Mouse (Mus musculus): ENCODE results near the gene Gm20388.

Gene Gm20388

DNA sequence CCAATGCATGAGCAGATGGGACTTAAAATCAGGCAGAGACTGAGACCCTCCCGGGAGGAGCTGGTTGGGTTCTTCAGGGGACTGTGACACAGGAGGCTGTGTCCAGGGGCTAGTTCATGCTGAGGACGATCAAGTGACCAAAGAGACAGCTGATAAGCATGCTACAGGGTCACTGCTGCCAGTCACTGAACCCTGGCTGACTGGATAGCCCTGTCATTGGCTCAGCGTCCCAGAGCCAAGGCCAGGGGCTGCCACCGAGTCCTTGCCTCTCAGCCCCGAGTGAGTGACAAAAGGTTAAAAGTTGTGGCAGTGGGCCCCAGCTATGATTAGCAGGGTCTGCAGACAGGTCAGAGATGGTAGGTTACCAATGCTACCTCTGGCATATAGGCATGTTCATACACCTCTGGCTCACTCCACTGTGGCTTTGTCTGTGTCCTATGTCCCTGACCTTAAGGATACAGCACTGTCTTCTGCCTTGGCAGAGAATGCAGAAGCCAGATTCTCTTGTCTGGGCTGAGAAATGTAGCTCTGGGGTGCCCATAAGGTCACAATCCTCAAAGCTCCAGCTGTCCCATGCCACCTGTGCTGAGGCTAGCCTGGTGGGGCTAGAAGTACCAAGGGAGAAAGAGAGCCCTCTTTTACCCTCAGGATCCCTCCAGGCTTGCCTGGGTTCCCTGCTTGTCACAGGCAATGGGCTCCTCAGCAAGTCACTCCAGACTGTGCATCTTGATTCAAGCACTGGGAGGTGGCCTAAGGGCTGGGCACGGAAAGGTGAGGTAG is 2733.7 kb downstream of the Gm20388 start:
- DNase-seq = no peak

DNA sequence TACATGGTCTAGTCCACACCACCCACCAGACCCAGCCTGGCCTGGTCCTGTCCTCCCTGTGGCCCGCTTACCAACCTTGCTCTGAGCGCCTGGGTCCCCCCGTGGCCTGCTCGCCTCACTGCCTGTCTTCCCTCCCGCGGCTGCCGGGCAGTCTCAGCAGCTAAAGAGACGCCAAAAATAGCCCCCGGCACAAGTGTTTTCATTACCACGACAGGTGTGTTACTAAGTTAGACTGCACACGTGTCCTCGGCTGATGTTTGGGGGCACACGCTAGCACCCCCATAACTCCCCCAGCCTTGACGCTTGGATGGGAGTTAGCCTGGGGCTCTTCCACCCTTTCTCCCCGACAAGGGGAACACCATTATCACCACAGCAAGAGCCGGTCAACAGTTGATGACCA is 2735.7 kb downstream of the Gm20388 start:
- no peak for DNase-seq

DNA sequence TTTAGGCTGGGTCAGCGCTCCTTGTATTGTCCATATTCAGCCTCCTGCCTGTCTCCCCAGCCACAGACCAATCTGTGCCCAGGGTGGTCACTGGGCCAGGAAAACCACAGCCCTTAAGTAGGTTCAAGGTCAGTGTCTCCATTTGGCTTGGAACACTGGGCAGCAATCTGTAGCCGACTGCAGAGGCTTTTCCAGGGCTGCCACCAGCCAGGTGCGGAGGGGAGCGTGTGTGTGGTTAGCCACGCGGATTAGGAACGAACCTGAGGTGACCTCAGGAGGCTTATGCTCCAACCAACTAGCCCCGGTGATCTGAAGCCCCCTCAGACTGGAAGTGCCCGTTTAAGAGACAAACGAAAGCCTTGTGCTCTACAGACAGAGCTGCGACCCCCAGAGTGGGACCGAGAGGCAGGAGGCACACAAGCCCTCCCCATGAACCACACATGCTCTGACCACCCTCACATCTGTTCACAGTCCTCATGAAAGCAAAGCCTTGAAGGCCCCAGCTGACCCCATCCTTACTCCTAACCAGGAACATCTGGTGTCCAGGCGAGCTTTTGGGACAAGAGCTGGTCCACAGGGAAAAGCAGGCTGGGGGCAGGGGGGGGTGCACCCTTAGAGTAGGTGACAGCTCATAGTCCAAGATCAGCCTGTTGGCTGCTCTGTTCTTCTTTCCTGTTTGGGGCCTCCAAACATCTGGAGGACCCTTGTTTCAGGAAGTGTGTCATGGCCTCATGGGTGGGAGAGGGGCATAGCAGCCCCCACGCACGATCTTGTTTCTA is 2737.7 kb downstream of the Gm20388 start:
- DNase-seq = no peak

DNA sequence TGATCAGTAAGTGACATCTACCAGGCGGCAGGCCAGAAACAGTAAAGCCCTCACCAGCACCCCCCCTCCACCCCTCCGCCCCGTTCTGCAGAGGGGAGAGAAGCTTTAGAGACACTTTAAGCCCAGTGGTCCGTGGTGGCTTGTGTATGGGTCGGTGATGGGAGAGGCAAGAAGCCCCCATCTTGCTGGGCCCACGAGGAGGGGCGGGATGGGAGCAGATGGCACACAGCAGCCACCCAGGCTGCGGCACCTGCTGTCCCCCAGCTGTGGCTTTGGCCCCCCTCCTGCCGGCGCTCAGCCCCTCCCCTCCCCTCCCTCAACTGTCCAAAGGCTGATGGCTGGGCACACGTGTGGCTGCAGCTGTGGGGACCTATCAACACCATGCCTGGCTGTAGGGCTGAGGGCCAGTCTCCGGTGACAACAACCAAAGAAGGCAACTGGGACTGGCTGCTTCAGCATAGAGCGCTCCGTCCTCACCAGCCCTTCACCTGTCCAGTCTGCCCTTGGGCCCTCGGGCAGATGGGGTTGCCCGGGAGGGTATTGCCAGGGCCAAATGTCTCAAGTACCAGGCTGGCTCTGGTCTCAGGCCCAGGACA is 2740.8 kb downstream of the Gm20388 start:
- no peak for DNase-seq

DNA sequence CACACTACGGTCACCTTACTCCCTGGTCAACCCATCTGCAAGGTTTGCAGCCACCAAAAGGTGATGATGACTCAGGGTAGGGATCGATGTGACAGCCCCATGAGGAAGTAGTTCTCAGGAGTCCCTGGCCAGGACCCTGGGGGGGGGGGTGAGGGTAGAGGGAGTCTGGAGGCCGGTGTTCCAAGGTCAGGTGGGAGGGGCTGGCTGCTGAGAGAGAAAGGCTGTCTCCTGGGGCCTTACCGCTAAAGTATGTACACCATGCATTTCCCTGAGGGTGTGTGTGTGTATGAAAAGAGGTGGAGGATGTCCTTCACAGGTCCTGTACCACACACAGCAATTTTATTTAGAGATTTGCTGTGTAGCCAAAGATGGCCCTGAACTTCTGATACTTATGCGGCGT is 2742.0 kb downstream of the Gm20388 start:
- DNase-seq = no peak

DNA sequence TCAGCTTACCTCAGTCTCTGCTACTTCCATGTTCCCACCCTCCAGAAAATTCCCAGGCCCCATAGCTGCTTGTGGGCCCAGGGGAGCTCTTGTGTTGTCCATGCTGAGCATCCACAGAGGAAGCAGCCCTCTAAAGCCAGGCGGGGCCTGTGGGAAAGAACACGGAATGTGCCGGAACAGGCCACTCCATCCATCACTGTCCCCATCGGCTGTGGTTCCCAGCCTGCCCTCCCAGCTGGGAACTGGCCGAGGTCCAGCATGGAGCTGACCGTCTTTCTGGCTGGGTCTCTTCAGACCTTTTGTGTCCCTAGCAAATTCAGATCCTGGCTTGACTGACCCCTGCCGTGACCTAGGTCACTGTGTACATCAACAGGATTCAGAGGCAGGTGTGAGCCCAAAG is 2744.1 kb downstream of the Gm20388 start:
- DNase-seq = peak; percentile 72 to 80

DNA sequence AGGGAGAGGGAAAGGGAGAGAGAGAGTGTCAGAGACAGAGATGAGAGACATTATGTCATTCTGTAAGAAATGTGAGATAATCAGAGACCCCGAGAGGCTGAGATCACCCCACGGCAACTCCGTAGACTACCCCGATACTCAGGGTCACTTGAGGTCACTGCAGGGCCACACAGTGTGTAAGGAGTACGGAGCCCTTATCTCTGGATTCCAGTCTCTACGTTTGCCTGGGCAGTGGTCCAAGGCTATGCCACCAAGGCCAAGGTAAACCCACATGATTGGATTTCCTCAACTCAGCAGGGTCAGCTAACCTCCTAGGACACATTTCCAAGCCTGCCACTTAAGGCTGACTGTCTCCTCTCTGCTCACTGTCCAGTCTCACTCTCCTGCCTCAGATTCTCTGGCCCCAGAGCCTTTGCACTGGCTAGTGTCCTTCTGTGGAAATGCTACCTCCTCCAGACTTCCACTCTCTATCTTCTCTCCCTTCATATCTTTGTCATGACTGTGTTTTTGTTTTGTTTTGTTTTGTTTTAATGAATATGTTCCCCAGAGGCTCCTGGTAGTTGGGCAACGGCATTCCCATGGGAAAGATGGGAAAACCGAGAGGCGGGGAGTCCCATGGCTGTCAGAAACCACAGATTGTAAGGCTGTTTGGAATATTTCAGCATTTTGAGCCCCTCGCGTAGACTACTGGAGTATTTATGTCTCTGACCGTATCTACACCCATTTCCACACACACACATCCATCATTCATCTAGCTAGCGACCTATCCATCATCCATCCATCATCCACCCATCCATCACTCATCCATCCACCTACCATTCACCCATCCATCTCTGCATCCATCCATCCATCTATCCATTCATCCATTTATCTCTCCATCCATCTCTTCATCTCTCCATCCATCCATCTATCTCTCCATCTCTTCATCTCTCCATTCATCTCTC is 2745.7 kb downstream of the Gm20388 start:
- DNase-seq = peak in 1 of 2 experiments; percentile 29

DNA sequence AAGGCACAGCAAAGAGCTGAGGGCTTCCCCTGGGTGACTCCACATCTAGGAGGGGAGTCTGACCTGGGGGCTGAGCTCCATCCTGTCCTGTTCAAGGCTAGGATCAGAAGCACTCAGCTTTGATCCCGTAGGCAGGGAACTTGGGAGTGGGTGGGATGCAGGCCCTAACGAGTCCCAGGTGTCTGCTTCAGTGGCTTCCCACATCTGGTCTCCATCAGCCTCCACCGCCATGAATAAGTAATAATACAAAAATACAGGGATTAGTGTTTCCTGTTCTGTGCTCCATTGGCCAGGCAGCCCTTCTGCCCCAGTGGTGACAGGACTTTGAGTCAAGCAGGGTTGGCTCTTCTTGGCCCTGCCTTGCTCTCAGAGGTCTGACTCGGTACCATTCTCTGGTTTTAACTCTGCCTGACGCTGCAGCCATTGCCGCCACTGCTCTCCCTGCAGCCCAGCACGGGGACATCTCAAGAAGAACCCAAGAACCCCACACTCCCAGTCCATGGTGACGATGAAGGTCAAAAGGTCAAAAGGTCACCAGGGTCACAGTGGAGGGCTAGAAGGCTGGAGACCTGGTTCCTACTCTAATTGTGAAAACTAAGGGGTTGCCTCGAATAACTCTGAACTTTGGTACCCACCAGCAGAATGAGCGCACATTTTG is 2747.6 kb downstream of the Gm20388 start:
- DNase-seq = no peak

DNA sequence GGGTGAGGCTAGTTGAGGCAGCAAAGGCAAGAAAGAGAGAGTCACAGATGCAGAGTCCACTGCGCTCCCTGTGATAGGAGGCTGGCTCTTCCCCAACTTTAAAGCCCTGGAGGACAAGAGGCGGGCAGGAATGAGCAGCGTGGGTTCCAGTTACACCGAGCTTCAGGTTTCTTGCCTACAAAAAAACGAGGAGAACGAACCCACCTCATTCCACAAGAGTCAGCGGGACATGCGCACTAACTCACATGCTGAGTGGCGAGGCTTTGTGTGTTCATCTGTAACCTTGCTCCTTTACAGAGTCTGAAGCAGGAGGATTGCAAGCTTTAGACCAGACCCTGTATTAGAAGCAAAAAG is 2748.1 kb downstream of the Gm20388 start:
- DNase-seq = no peak

DNA sequence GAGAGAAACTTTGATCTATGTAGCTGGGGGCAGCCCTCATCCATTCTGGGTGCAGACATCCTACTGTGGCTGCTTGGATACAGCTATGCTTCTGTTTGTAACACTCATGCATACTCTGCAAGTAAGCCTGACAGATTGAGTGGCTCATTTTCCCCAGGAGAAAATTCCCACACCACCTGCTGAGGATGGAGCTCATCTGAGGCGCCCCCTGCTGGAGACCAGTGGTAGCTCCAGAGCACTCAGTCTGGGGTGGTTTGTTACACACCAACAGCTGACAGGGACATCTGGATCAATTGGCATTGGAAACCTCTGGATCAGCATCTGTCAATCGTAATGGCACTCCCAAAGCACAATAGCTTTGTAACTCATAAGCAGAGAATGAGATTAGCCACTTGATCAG is 2749.4 kb downstream of the Gm20388 start:
- DNase-seq = peak in 1 of 2 experiments; percentile 33

DNA sequence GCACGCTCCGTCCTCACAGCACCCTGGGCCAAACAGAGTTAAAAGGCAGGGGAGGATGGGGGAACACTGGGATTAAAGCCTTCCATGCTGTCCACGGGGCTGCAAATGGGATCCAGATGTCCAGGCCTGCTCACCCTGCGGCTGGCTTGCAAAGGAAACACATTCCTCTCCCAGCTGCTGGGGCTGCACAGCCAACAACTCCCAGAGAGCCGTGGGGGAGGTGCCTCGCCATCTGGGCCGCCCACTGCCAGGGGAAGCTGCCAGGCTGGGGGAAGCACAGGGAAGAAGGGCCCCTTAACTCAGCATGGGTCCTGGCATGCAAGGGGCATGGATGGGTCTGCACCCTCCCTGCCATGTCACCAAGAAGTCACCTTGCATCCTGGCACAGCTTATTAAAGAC is 2750.5 kb downstream of the Gm20388 start:
- DNase-seq = peak; percentile 33 to 41

DNA sequence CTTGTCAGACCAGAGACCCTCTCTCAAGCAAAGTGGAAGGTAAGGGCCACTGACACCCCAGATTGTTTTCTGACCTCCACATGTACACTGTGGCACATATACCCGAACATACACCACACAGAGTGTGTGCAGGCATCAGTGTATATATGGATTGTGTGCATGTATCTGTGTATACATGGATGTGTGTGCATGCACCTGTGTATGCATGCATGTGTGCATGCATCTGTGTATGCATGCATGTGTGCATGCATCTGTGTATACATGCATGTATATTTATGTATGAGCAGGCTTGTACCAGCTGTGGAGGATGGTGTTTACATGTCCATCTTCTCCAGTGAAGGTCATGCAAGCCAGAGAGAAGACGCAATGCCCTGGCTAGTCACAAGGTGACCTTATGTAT is 2751.3 kb downstream of the Gm20388 start:
- no peak for DNase-seq

DNA sequence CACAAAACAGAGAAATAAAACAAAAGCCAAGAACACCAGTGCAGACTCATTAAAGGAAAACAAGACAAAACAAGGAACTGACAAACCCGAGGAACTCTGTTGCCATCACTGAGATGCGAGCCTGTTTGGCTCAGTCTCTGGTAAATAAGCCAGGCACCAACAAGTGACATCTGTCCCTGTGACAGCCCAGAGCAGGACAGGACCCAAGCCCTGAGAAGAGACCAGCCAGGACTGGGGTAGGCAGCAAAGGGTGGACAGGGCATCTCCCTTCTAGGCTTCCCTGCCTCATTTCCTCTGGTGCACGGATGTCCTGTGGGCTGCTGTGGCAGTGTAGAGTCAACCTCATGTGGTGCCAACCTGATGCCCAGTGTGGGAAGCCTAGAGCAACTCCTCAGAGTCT is 2752.5 kb downstream of the Gm20388 start:
- DNase-seq = no peak

DNA sequence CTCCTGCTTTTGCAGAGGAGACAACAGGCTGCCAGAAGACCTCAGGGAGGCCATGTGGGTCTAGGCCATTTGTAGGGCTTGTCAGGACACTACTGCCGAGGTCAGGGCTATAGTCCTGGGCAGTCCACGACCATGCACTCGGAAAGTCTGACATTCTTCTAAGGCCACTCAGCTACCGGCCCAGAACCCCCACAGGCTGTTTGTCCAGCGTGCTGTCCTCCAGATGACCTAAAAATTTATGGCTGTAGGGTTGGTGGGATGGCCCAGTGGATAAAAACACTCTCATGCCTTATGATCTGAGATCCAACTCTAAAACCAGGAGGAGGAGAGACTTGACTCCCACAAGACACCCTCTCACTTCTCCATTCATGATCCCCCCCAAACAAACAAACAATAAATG is 2753.0 kb downstream of the Gm20388 start:
- no peak for DNase-seq

DNA sequence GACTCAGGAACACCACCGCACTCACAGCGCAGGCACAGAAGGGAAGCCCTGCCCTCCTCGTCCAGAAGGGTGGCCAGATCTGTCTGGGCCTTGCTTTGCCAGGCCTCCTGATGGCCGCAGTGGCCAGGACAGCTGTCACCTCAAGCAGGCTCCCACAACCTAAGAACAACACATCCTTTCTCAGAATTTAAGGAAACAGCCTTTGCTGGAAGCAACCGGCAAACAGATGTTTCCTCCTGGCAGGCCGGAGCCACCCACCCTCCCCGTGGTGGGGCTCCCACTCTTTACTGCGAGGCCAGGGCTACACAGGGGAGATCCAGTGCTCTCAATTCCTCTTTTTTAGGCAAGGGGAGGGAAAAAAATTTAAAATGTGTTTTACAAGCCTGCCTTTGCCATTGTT is 2754.6 kb downstream of the Gm20388 start:
- peak; percentile 61 to 64 for DNase-seq

DNA sequence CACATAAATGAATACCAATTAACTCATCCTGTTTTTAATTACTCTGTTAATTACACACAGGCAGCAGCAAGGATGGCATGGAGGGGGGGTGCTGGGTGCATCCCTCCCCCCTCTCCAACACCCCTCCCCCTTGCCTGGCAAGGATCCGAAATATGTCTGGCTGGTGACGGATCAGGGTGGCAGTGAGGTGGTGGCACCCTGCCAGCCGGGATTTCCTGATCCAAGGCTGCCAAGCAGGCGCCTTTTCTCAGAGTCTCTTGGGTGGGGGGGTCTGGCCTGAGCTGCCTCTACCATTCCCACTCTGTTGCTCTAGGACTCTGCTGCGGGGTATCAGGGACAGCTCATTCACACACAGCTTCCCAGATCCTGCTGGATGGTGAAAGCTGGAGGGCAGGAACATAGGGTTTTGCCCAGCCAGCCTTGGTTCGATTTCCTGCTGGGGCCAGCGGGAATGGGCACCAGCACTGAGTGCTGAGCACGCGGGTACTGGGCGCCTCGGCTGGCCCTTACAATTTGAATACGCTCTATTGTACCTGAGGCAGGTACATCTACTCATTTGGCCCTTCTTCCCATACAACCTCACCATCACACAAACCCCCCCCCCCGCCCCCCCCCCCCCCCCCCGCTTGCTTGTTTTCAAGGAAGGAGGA is 2755.2 kb downstream of the Gm20388 start:
- peak; percentile 64 to 67 for DNase-seq

DNA sequence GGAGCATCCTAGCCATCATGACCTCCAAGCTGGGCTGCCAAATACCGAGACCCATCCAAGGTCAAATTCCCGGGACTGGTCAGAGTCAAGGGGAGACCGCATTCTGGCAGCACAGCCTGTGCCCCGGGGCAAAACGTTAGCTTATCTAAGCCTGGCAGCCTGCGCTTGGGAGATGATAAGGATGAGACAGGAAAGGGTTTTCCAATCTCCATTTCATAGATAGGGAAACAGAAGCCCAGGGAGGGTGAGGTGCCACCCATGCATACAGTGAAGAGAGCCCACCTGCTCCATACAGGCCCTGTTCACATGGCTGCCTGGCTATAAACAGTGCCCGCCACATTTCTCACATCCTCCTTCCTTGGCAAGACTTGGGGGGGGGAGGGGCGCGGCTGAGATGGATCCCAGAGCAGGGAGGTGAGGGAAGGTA is 2755.7 kb downstream of the Gm20388 start:
- DNase-seq = peak; percentile 37 to 62

DNA sequence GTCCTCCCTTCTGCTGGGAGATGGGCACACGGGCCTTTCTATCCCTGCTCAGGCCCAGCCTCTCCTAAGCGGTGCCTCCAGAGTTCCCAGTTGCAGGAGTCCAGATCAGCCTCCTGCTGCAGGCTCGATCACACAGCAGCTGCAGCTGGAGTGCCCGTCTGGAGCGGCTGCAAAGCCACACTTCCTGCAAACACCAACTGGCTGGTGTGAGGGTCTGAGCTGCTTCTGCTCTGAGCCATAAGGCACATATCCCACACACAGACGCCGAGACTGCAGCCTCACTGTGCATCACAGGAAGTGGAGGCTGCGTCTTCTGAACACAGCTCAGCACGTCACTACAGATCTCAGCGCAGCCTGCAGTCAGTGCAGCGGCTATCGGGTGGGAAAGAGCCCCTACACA is 2756.2 kb downstream of the Gm20388 start:
- DNase-seq = no peak

DNA sequence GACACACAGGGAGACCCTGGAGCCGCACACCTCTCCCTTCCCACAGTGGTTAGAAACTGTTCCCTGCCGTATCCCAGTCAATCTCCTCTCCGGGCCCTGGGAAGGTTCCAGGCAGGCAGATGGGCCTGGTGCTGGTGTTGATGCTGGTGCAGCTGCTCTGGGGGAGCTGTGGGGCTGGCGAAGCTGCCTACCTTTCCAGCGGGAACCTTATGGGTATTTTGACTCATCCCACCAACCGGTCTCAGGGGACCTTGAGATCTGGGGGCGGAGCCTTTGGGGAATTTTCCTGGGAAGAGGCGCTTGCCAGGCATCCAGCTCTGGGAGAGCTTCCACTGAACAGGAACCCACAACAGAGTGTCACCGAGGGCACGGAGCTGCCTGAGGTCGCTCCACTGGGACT is 2757.2 kb downstream of the Gm20388 start:
- DNase-seq = peak; percentile 45 to 47

DNA sequence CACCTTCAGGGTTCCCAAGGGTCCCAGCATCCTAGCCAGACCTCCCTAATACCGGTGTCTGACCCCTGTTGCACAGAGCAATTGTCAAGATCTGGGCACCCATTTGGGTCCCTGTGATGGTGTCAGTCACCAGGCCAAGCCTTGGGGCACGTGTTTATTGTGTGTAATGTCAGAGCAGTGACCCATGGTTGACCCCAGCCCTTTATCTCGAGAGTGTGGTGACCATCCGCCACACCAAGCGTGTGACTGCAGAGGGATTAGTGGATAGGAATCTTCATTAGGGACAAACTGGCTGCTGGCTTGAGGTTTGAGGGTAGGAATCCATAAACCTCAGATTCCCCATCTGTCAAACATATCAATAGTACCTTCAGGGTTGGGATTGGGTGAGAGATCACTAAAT is 2758.7 kb downstream of the Gm20388 start:
- no peak for DNase-seq

DNA sequence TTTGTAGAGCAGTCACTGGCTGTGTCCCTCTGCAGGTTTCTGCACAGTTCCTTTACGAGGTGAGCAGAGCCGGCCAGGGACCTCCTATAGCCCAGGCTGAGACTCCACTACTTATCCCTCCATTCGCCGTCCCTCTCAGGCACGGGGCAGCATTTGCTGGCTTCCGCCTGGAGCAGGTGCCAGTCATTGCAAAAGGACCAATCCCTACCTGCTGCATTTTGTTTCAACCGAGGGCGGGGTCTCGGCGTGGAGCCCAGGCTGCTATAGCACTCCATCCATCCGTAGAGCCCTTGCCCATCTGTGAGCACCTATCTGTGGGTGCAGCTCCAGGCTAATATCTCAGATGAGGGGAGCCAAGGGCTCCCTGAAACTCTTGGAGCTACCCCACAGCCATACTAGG is 2759.4 kb downstream of the Gm20388 start:
- DNase-seq = no peak

DNA sequence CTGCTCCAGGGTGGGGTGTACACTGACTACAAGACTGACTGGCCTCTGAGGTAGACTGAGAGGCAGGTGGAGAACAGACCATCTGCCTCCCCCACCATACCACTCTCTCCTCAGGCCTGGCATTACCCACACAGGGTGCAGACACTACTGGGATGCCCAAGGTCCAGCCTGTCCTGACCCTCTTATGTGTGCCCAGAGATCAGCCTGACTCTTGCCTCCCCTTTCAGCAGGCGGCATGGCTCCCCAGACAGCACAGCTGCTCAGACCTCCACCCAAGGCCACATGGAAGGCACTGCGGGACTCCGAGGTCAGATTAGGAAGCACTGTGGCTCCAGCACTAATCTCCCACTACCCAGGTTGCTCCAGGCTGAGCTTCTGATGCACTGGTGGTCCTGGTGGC is 2760.1 kb downstream of the Gm20388 start:
- no peak for DNase-seq

All from kidney, adult 8-10 months (tissue).